Mouse (Mus musculus) CD4-positive, CD25-positive, alpha-beta regulatory T cell, adult 2 months (primary cell): ENCODE measurements around the gene Dnm1.

Experiments used
- DNase-seq: peaks from one replicate; pipeline ENCODE4 v3.0.0-alpha.2; 2012; ENCODE audit warnings: low read depth, low spot score

The Dnm1 gene

GRCm38 (mm10) chr2:32353007-32353542 lies at the start of gene Dnm1:
Dnm1 (minus strand) TSS chr2:32353338.
- DNase-seq: peak; percentile 91

GRCm38 (mm10) chr2:32396695-32397094 lies 43.6 kb upstream of the Dnm1 start:
- DNase-seq: no peak

GRCm38 (mm10) chr2:32395946-32396621 lies 42.9 kb upstream of the Dnm1 start:
- peak; percentile 92 for DNase-seq

- peak; percentile 91 for DNase-seq
These were observed 42.4 kb upstream of the Dnm1 start, which contains the start of gene Ptges2 for GRCm38 (mm10) chr2:32395484-32395945. Ptges2 (plus strand) TSS chr2:32395896.

GRCm38 (mm10) chr2:32394973-32395372 lies 41.8 kb upstream of the Dnm1 start:
- DNase-seq: peak; percentile 35

GRCm38 (mm10) chr2:32392063-32392462 lies 38.9 kb upstream of the Dnm1 start:
- no peak for DNase-seq

GRCm38 (mm10) chr2:32390871-32391270 lies 37.7 kb upstream of the Dnm1 start:
- DNase-seq: no peak

GRCm38 (mm10) chr2:32389157-32389556 lies 36.0 kb upstream of the Dnm1 start:
- DNase-seq: no peak

GRCm38 (mm10) chr2:32387706-32388490 lies 34.8 kb upstream of the Dnm1 start, which contains the start of gene Lcn2:
Lcn2 (minus strand) TSS chr2:32388252.
- DNase-seq: no peak

- no peak for DNase-seq
These were observed 29.6 kb upstream of the Dnm1 start for GRCm38 (mm10) chr2:32382689-32383088.

- peak; percentile 98 for DNase-seq
These were observed 28.7 kb upstream of the Dnm1 start, which contains the start of gene 1110008P14Rik for GRCm38 (mm10) chr2:32381775-32382223. 1110008P14Rik (minus strand) TSS chr2:32381938.

GRCm38 (mm10) chr2:32381141-32381774 lies 28.1 kb upstream of the Dnm1 start:
- no peak for DNase-seq

- DNase-seq: no peak
These were observed 26.9 kb upstream of the Dnm1 start for GRCm38 (mm10) chr2:32380001-32380500.

- DNase-seq: no peak
These were observed 23.8 kb upstream of the Dnm1 start for GRCm38 (mm10) chr2:32376963-32377362.

GRCm38 (mm10) chr2:32375317-32375940 lies 22.3 kb upstream of the Dnm1 start:
- DNase-seq: no peak

- DNase-seq: no peak
These were observed 21.1 kb upstream of the Dnm1 start for GRCm38 (mm10) chr2:32374191-32374590.

- no peak for DNase-seq
These were observed 14.2 kb upstream of the Dnm1 start for GRCm38 (mm10) chr2:32367315-32367714.

GRCm38 (mm10) chr2:32364121-32364520 lies 11.0 kb upstream of the Dnm1 start:
- no peak for DNase-seq

- peak; percentile 45 for DNase-seq
These were observed 10.4 kb upstream of the Dnm1 start for GRCm38 (mm10) chr2:32363376-32364106.

GRCm38 (mm10) chr2:32362817-32363340 lies 9.7 kb upstream of the Dnm1 start:
- peak; percentile 89 for DNase-seq
